Mouse (Mus musculus): Measurements from ENCODE around the gene Hmx1.

- no peak for TF ChIP-seq CTCF (IDR thresholded peaks at IDR 0.05; ENCODE audit: extremely low read depth, insufficient read depth, low read length)
- TF ChIP-seq POLR2A (IDR thresholded peaks at IDR 0.05; ENCODE audit: extremely low read depth, insufficient read depth, low read length), result no peak
These were observed 9.5 kb downstream of the Hmx1 start for GRCm38 (mm10) chr5:35398310-35398910.
